ENCODE assay signal across 8 mouse cellular contexts in the genomic region with DNA sequence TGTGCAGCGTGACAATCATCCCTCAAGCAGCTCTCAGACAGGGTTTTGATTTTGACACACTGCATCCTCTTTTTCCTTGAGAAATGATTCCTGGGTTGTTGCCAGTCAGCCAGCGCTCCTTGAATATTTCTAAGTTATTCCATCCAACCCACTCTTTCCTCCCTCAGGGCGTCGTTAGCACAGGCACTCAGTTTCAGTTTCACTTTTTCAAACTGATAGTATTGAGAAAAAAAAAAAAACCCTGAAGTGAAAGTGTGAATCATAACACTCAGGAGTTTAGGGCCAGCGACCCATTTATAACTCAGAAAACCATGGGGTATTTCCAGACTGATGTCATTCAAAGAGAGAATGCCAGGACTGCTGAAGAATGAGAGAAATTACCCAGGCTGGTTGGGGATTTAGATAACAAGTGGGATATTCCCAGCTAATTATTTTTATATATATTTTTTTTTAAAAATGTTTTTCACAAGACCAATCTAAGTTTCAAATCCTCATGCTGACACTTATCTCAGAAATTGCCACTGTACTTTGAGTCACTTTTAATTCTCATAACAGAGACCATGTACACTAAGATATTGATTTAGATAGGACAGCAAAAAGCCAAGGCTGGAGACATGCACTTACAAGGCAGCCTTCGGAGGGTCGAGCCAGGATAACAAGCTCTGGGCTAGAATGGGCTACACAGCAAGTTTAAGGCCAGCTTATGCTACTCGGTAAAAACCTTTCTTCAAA.
DNase-seq lines count a peak whose midpoint lies in the region; ATAC-seq and TF ChIP-seq lines count a peak whose summit lies in the region.

No protein-coding gene starts in this region.

- H3K27ac ChIP-seq in hindbrain, postnatal 0 days, result no peak overlapping the region
- no peak overlapping the region for H3K27ac ChIP-seq in hindbrain, embryonic 10.5 days
- no peak overlapping the region for H3K27ac ChIP-seq in liver, embryonic 16.5 days (ENCODE audit: low read length)
- peak overlapping the region; percentile 46; the same call in 1 of the 2 replicates for H3K27ac ChIP-seq in small intestine, adult 2 months (ENCODE audit: insufficient read depth, low read depth, low read length)

- no peaks in the 10 kb centered on the region for H3K36me3 ChIP-seq in hindbrain, postnatal 0 days (ENCODE audit: insufficient read depth, low read length)
- H3K36me3 ChIP-seq in hindbrain, embryonic 10.5 days, result no peaks in the 10 kb centered on the region
- H3K36me3 ChIP-seq in liver, embryonic 16.5 days (ENCODE audit: control insufficient read depth, insufficient read depth), result no peaks in the 10 kb centered on the region
- H3K36me3 ChIP-seq in small intestine, adult 2 months (ENCODE audit: control insufficient read depth, insufficient read depth, low read length), result no peaks in the 10 kb centered on the region

- no peak for TF ChIP-seq POLR2A in small intestine, adult 2 months (IDR thresholded peaks at IDR 0.05; ENCODE audit: low read depth, low read length)

- 65% methylated on average over 8 of the region's 8 CpGs for WGBS in hindbrain, postnatal 0 days
- WGBS in hindbrain, embryonic 10.5 days, result 82% methylated on average over 8 of the region's 8 CpGs
- 33% methylated on average over 8 of the region's 8 CpGs for WGBS in liver, embryonic 16.5 days (ENCODE audit: insufficient replicate concordance)
- 35% methylated on average over 8 of the region's 8 CpGs for WGBS in small intestine, adult 2 months

- H3K4me3 ChIP-seq in hindbrain, postnatal 0 days (ENCODE audit: low read length), result no peak overlapping the region
- no peak overlapping the region for H3K4me3 ChIP-seq in hindbrain, embryonic 10.5 days
- H3K4me3 ChIP-seq in liver, embryonic 16.5 days (ENCODE audit: low read depth, low read length), result peak overlapping the region; percentile 33
- H3K4me3 ChIP-seq in small intestine, adult 2 months (ENCODE audit: low read depth, low read length), result peak overlapping the region; percentile 52

- peak; percentile 32 for DNase-seq in hindbrain, postnatal 0 days (ENCODE audit: low spot score)
- no peak for DNase-seq in hindbrain, embryonic 10.5 days (ENCODE audit: low spot score)
- peak; percentile 89 for DNase-seq in Muller cell, postnatal 12 days (ENCODE audit: inconsistent ontology term)
- peak; percentile 6 to 9 for DNase-seq in frontal cortex, postnatal 14 days (ENCODE audit: low spot score in 2 of 2)
- peak; percentile 8 for DNase-seq in kidney, adult 18-20 months
- no peak for DNase-seq in ovary, postnatal 10 days (ENCODE audit: low spot score)

- no peaks in the 10 kb centered on the region for H3K4me1 ChIP-seq in hindbrain, postnatal 0 days (ENCODE audit: insufficient read depth, low read length)
- H3K4me1 ChIP-seq in hindbrain, embryonic 10.5 days (replicated peaks), result no peaks in the 10 kb centered on the region
- no peaks in the 10 kb centered on the region for H3K4me1 ChIP-seq in liver, embryonic 16.5 days (ENCODE audit: control insufficient read depth, low read depth, low read length)
- H3K4me1 ChIP-seq in small intestine, adult 2 months (ENCODE audit: control insufficient read depth, insufficient read depth, insufficient read length, low read length), result no peaks in the 10 kb centered on the region

- no peak for TF ChIP-seq CTCF in hindbrain, postnatal 0 days (IDR thresholded peaks at IDR 0.05; ENCODE audit: low read depth)
- TF ChIP-seq CTCF in small intestine, adult 2 months (IDR thresholded peaks at IDR 0.05; ENCODE audit: extremely low read depth, insufficient read length, insufficient replicate concordance, low read depth, low read length), result no peak

- no peaks in the 10 kb centered on the region for H3K9me3 ChIP-seq in hindbrain, postnatal 0 days (ENCODE audit: low read length)
- H3K9me3 ChIP-seq in hindbrain, embryonic 10.5 days, result no peaks in the 10 kb centered on the region
- H3K9me3 ChIP-seq in liver, embryonic 16.5 days (replicated peaks; ENCODE audit: control insufficient read depth, low read length), result no peaks in the 10 kb centered on the region

- no peak overlapping the region for H3K9ac ChIP-seq in hindbrain, postnatal 0 days (replicated peaks; ENCODE audit: low read length)
- no peak overlapping the region for H3K9ac ChIP-seq in liver, embryonic 16.5 days (ENCODE audit: low read depth, low read length)

- H3K27me3 ChIP-seq in hindbrain, postnatal 0 days (ENCODE audit: insufficient read depth, low read length), result no peaks in the 10 kb centered on the region
- no peaks in the 10 kb centered on the region for H3K27me3 ChIP-seq in hindbrain, embryonic 10.5 days (ENCODE audit: insufficient read depth, poor library complexity, severe bottlenecking)
- H3K27me3 ChIP-seq in liver, embryonic 16.5 days (ENCODE audit: control insufficient read depth, insufficient read depth, low read depth, low read length), result no peaks in the 10 kb centered on the region
- no peaks in the 10 kb centered on the region for H3K27me3 ChIP-seq in small intestine, adult 2 months (ENCODE audit: control insufficient read depth, insufficient read depth, low read length)

- ATAC-seq in hindbrain, postnatal 0 days, result no peak
- no peak for ATAC-seq in liver, embryonic 16.5 days (ENCODE audit: low read depth)

- H3K4me2 ChIP-seq in hindbrain, postnatal 0 days (ENCODE audit: low read depth, low read length), result 0 out of 2 replicates have a peak overlapping the region, but pooled peaks have one; percentile 7
- peak overlapping the region; percentile 36; the same call in 1 of the 2 replicates for H3K4me2 ChIP-seq in liver, embryonic 16.5 days (ENCODE audit: low read depth, low read length)

Comparison
In these comparisons a context has a peak if more than half of its experiments do, and no peak if none do; other contexts are left out.
1. DNase-seq: peak in hindbrain, postnatal 0 days (single experiment), Muller cell, postnatal 12 days (single experiment), frontal cortex, postnatal 14 days (2 of 2) and kidney, adult 18-20 months (single experiment); none in hindbrain, embryonic 10.5 days (single experiment) and ovary, postnatal 10 days (single experiment).
2. H3K4me3 ChIP-seq: peak in liver, embryonic 16.5 days (single experiment) and small intestine, adult 2 months (single experiment); none in hindbrain, postnatal 0 days (single experiment) and hindbrain, embryonic 10.5 days (single experiment).